Mouse (Mus musculus): ENCODE measurements at regions not wholly inside any gene's neighbourhood (a gene's known extent, or its start where the extent isn't known, plus 50 kb on each side); places are given as distances from the start of the nearest gene placed in this dataset.

GRCm38 (mm10) chr2:168332972-168333371, 51.4 kb upstream of the Kcng1 start:
- TF ChIP-seq ZNF384 (IDR thresholded peaks at IDR 0.05; ENCODE audit: low read depth, low read length) (no peak), ZC3H11A (IDR thresholded peaks at IDR 0.05; ENCODE audit: borderline replicate concordance, low read depth, low read length) (no peak), HCFC1 (IDR thresholded peaks at IDR 0.05; ENCODE audit: borderline replicate concordance, insufficient read depth, low read length) (no peak), CHD2 (IDR thresholded peaks at IDR 0.05; ENCODE audit: low read depth, low read length) (no peak), MAFK (IDR thresholded peaks at IDR 0.05; ENCODE audit: insufficient read depth, low read depth, low read length) (no peak)

Measured in ES-E14 (cell line).